Mouse (Mus musculus) lung, embryonic 15.5 days (tissue): ENCODE data around the gene Vmn1r46. TPM values are rescaled to one million over a fixed set of nuclear protein-coding genes. Genes with fewer than 3 reads are reported as not detected.
"Not testable (repeated sequence)": the region's sequence is repeated elsewhere in the genome, so short reads cannot be mapped to it uniquely, and the experiment has no call there.

Experiments
- ATAC-seq: fragments of 200-750 bp; cut with Nextera tagmentation; 2 replicates; pipeline ENCODE4 v1.8.0; 2017; ENCODE audit warnings: moderate number of reproducible peaks, borderline replicate concordance; ENCODE audit not compliant: low FRiP score, low TSS enrichment; ENCODE audit errors: extremely low read depth
- H3K27ac ChIP-seq: fragments of 300-500 bp; sonication (generic); 2 replicates; pipeline ENCODE4 v1.5.1; 2015; ENCODE audit warnings: moderate library complexity, mild to moderate bottlenecking, inconsistent platforms
- H3K27me3 ChIP-seq: fragments of 300-500 bp; sonication (generic); 2 replicates; pipeline ENCODE4 v1.6.1; 2015; ENCODE audit warnings: inconsistent platforms
- H3K36me3 ChIP-seq: fragments of 300-500 bp; sonication (generic); 2 replicates; pipeline ENCODE4 v1.6.1; 2015; ENCODE audit warnings: inconsistent platforms
- H3K4me1 ChIP-seq: fragments of 300-500 bp; sonication (generic); 2 replicates; pipeline ENCODE4 v1.6.1; 2015; ENCODE audit warnings: inconsistent platforms
- H3K4me2 ChIP-seq: fragments of 300-500 bp; sonication (generic); 2 replicates; pipeline ENCODE4 v1.6.1; 2015; ENCODE audit warnings: inconsistent platforms, mild to moderate bottlenecking, moderate library complexity
- H3K4me3 ChIP-seq: fragments of 300-500 bp; sonication (generic); 2 replicates; pipeline ENCODE4 v1.5.1; 2015; ENCODE audit warnings: mild to moderate bottlenecking, inconsistent platforms
- H3K9ac ChIP-seq: fragments of 300-500 bp; sonication (generic); 2 replicates; pipeline ENCODE4 v1.6.1; 2015; ENCODE audit warnings: inconsistent platforms
- H3K9me3 ChIP-seq: fragments of 300-500 bp; sonication (generic); 2 replicates; pipeline ENCODE4 v1.6.1; 2016; ENCODE audit warnings: inconsistent platforms
- WGBS: fragments of 180-500 bp; shearing (Covaris S2); methylation state at CpG from one replicate; pipeline ENCODE4 v1.1.7; 2015; 5-methylcytosine and 5-hydroxymethylcytosine counted together
- polyA plus RNA-seq: library from polyadenylated mRNA; unstranded; fragments of >200 nt; fragmentation: Nextera tagmentation; extraction: Ambion mirVana; gene quantifications from 2 replicates; pipeline ENCODE4 v1.2.1, GENCODE M21; 2015

The Vmn1r46 gene
- not detected in 2 replicates for polyA plus RNA-seq

DNA sequence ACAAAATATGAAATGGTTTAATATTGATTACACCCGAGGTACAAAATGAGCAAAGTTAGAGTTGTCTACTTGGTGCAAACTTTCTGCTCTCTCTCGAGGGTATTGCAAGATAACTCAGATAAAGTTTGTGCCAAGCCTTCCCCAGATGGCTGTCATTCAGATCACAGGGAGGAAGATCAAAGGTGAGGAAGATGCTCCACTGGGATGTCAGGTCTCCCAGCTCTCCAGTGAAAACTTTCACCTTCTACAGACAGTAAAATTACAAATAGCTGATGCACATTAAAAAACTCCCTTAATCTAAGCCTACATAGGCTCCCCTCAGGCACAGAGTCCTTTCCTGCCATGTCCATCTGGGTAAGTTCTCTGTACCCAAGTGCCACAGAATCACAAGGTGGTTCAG, at the start of gene Vmn1r46:
Vmn1r46 (plus strand) TSS at position 301 of the 400 bp plus-strand sequence.
- ATAC-seq: no peak
- H3K36me3 ChIP-seq: no peaks in the 10 kb centered on the region
- WGBS: 49% methylated on average over 2 of the region's 2 CpGs

DNA sequence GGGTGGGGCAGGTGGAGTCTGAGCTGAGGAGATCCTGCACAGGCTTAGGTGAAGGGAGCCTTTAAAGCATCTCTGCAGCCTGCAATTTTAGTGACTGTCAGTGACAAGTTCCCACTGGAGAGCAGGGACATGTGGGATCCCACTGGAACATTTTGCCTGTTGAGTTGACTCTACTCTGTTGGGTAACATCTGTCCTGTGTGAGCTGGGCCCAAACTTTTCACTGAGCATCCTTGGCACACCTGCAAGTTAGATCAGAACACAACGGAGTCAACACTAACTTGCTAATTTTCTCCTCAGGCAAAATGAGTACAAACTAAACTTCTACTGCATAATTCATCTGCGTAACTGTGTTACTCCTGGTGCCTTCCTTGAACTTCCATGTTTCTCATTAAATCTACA, 28.6 kb upstream of the Vmn1r46 start, which contains the start of gene Vmn1r45:
Vmn1r45 (minus strand) TSS at position 101 of the 400 bp plus-strand sequence.
- not testable (repeated sequence) for ATAC-seq, H3K36me3 ChIP-seq, H3K27ac ChIP-seq, H3K4me3 ChIP-seq, H3K4me1 ChIP-seq, H3K27me3 ChIP-seq, H3K9me3 ChIP-seq, H3K9ac ChIP-seq, H3K4me2 ChIP-seq
- WGBS: 86% methylated on average over 2 of the region's 2 CpGs

More for the DNA sequence above, at the start of gene Vmn1r46:
- no peak within 1 kb of the TSS for H3K4me3 ChIP-seq
- H3K4me2 ChIP-seq: no peak within 1 kb of the TSS
- no peaks in the 10 kb centered on the region for H3K27me3 ChIP-seq
- no peak within 1 kb of the TSS for H3K9ac ChIP-seq
- no peaks in the 10 kb centered on the region for H3K9me3 ChIP-seq
- H3K27ac ChIP-seq: no peak within 1 kb of the TSS
- no peaks in the 10 kb centered on the region for H3K4me1 ChIP-seq

DNA sequence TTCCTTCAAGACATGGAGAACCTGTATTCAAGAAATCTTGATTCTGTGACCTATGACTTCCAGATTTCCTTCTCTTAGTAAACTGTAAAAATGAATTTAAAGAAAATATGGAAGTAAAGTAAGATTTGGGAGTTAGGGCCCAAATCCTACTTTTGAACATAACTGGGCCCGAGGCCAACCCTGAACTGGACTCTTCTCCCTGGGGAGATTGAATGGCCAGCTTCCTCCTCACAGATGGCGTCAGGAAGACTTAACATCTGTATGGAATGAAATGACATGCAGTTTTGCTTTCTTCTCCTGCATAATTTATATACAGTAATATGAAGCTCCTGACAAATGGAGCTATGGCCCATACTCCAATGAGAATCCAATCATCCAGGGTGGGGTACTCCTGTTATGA, 28.2 kb upstream of the Vmn1r46 start:
- WGBS: 78% methylated on average over 2 of the region's 2 CpGs
- Histone ChIP-seq H3K36me3 (no peaks in the 10 kb centered on the region), H3K4me2 (no peak overlapping the region), H3K27ac (no peak overlapping the region), H3K4me1 (no peaks in the 10 kb centered on the region), H3K9me3 (no peaks in the 10 kb centered on the region), H3K4me3 (no peak overlapping the region), H3K9ac (no peak overlapping the region), H3K27me3 (no peaks in the 10 kb centered on the region)
- no peak for ATAC-seq

DNA sequence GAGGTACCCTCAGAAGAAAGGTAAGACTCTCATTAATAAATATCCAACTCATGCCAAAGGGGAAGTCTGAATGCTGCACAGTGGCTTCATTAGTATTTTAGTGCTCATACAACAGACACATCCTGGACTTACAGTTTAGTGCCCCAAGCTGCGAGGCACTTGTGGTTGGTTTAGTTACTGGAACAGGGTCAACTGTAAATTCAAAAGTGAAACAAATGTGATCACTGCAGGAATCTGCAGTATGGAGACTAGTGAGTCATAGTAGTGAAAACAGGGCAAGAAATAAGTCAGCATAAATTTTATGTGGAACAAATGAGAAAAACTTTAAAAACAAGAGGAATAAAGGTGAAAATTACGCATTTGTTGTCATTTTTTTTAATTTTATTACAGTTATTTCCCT, 15.6 kb upstream of the Vmn1r46 start:
- no peak for ATAC-seq
- WGBS: 63% methylated on average over 2 of the region's 2 CpGs
- no peaks in the 10 kb centered on the region for H3K9me3 ChIP-seq

DNA sequence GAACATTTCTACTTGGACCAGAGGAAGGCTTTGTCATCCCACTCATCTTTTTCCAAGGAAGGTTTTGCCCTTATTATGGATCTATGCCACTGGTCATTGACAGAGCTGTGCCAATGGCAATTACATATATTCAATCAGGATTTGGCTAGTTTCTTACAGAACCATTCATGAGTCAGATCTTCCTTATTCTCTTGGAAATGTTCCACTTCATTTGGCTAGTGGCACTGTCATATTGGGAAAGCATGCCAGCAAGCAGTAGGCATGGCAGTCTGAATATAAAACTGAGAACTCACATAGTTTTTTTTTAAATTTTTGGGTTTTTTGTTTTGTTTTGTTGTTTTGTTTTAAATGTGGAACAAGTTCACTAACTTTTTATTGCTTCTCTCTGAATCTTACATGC, 2.8 kb upstream of the Vmn1r46 start:
- H3K27ac ChIP-seq: no peak overlapping the region
- no peaks in the 10 kb centered on the region for H3K36me3 ChIP-seq
- H3K9me3 ChIP-seq: no peaks in the 10 kb centered on the region
- no peak overlapping the region for H3K4me2 ChIP-seq
- H3K9ac ChIP-seq: no peak overlapping the region
- H3K27me3 ChIP-seq: no peaks in the 10 kb centered on the region
- no peak overlapping the region for H3K4me3 ChIP-seq
- H3K4me1 ChIP-seq: no peaks in the 10 kb centered on the region
- no peak for ATAC-seq

More for the DNA sequence above, 15.6 kb upstream of the Vmn1r46 start:
- H3K4me3 ChIP-seq: no peak overlapping the region
- no peak overlapping the region for H3K4me2 ChIP-seq
- no peak overlapping the region for H3K27ac ChIP-seq
- no peaks in the 10 kb centered on the region for H3K36me3 ChIP-seq
- no peaks in the 10 kb centered on the region for H3K4me1 ChIP-seq
- no peak overlapping the region for H3K9ac ChIP-seq
- no peaks in the 10 kb centered on the region for H3K27me3 ChIP-seq

DNA sequence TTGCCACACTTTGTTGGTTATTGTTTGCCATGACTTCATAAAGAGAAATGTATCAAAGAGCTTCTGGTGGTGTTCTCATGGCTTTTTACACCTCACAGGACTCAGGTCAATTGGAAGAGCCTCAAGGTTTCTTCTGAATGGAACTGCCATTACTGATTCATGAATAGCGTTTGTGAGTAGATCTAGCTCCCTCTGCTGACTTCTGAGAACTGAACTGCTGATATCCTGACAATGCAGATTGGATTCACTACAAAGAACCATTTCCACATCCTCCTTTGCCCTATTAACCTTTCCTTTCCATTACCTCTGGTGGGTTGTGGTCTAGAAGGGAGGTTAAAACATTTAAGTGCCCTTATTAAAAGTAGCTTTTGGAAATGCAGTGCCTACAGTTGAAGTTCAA, 16.9 kb downstream of the Vmn1r46 start:
- H3K4me2 ChIP-seq: no peak overlapping the region
- no peak for ATAC-seq
- no peaks in the 10 kb centered on the region for H3K4me1 ChIP-seq
- H3K27ac ChIP-seq: no peak overlapping the region
- H3K9me3 ChIP-seq: no peaks in the 10 kb centered on the region
- H3K36me3 ChIP-seq: no peaks in the 10 kb centered on the region
- WGBS: 26% methylated on average over 1 of the region's 1 CpGs
- no peaks in the 10 kb centered on the region for H3K27me3 ChIP-seq
- no peak overlapping the region for H3K4me3 ChIP-seq
- H3K9ac ChIP-seq: no peak overlapping the region

DNA sequence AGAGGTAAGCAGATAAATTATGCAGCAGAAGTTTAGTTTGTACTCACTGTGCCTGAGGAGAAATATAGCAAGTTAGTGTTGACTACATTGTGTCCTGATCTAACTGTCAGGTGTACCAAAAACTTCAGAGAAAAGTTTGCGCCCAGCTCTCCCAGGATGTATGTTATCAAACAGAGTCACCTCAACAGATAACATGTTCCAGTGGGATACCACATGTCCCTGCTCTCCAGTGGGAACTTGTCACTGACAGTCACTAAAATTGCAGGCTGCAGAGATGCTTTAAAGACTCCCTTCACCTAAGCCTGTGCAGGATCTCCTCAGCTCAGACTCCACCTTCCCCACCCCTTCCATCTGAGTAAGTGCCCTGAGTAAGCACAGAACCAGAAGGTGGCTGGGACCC, 46.7 kb downstream of the Vmn1r46 start, which contains the start of gene Vmn1r47:
Vmn1r47 (plus strand) TSS at position 301 of the 400 bp plus-strand sequence.
- ATAC-seq, H3K27me3 ChIP-seq, H3K27ac ChIP-seq, H3K9ac ChIP-seq, H3K4me2 ChIP-seq, H3K4me1 ChIP-seq, H3K9me3 ChIP-seq, H3K4me3 ChIP-seq, H3K36me3 ChIP-seq: not testable (repeated sequence)
- WGBS: 92% methylated on average over 1 of the region's 1 CpGs

Other genes with a start within 250 kb of the Vmn1r46 start
- not detected in 2 replicates for gene Vmn1r41, start 228.5 kb upstream of the Vmn1r46 start, polyA plus RNA-seq
- not detected in 2 replicates for gene Vmn1r42, start 92.9 kb upstream of the Vmn1r46 start, polyA plus RNA-seq
- gene Vmn1r43, start 92.9 kb upstream of the Vmn1r46 start, polyA plus RNA-seq: 0.01 TPM in 1 of 2 replicates, not detected in the other
- not detected in 2 replicates for gene Vmn1r44, start 85.7 kb upstream of the Vmn1r46 start, polyA plus RNA-seq
- not detected in 2 replicates for gene Vmn1r45, start 28.7 kb upstream of the Vmn1r46 start, polyA plus RNA-seq
- gene Vmn1r47, start 46.8 kb downstream of the Vmn1r46 start, polyA plus RNA-seq: not detected in 2 replicates
- gene Vmn1r48, start 67.5 kb downstream of the Vmn1r46 start, polyA plus RNA-seq: not detected in 2 replicates
- gene Vmn1r49, start 109.2 kb downstream of the Vmn1r46 start, polyA plus RNA-seq: not detected in 2 replicates
- not detected in 2 replicates for gene Vmn1r50, start 132.1 kb downstream of the Vmn1r46 start, polyA plus RNA-seq
- not detected in 2 replicates for gene Vmn1r51, start 153.3 kb downstream of the Vmn1r46 start, polyA plus RNA-seq
- gene Vmn1r52, start 205.5 kb downstream of the Vmn1r46 start, polyA plus RNA-seq: not detected in 2 replicates
- gene V1ra8, start 233.5 kb downstream of the Vmn1r46 start, polyA plus RNA-seq: not detected in 2 replicates